ENCODE assay signal across 9 mouse cellular contexts in genomic region chr16:43463684-43464475, GRCm38 (mm10).
DNase-seq lines count a peak whose midpoint lies in the region; ATAC-seq and TF ChIP-seq lines count a peak whose summit lies in the region.
"Had no signal": no experiment of that assay in that cellular context is flagged by ENCODE, and none has a peak within 500 bp of the region (broad histone marks: within the 10 kb centered on the region; RNA-seq: fewer than 3 reads in every experiment).

No protein-coding gene starts in this region.

- H3K27ac ChIP-seq in heart, adult 2 months: peak overlapping the region; percentile 59
- peak overlapping the region; percentile 49; the same call in 1 of the 2 replicates for H3K27ac ChIP-seq in hindbrain, embryonic 15.5 days (replicated peaks)
- H3K27ac ChIP-seq in intestine, embryonic 16.5 days (ENCODE audit: low read length): no peak overlapping the region
- H3K27ac ChIP-seq: liver, embryonic 13.5 days had no signal

- peaks cover 23% of the 10 kb centered on the region for H3K4me1 ChIP-seq in heart, adult 2 months (ENCODE audit: control insufficient read depth, insufficient read depth, low read length)
- peaks cover 30% of the 10 kb centered on the region for H3K4me1 ChIP-seq in hindbrain, embryonic 15.5 days (replicated peaks)
- 0 out of 2 replicates have a peak, but pooled peaks cover 3% of the 10 kb centered on the region for H3K4me1 ChIP-seq in intestine, embryonic 16.5 days (ENCODE audit: control insufficient read depth, insufficient read depth, low read length)
- H3K4me1 ChIP-seq: liver, embryonic 13.5 days had no signal

- TF ChIP-seq POLR2A in heart, adult 2 months (IDR thresholded peaks at IDR 0.05; ENCODE audit: insufficient read depth, low read depth, low read length): no peak

- H3K9me3 ChIP-seq in hindbrain, embryonic 15.5 days: no peaks in the 10 kb centered on the region
- no peaks in the 10 kb centered on the region for H3K9me3 ChIP-seq in intestine, embryonic 16.5 days (ENCODE audit: control insufficient read depth, low read length)
- H3K9me3 ChIP-seq: liver, embryonic 13.5 days had no signal

- DNase-seq in heart, adult 2 months: no peak
- DNase-seq in heart, postnatal 14 days: no peak
- DNase-seq in MN1 (ENCODE audit: low spot score): peak; percentile 70
- DNase-seq in cerebellum, adult 9-11 months: peak; percentile 56
- no peak for DNase-seq in spleen, postnatal 10 days (ENCODE audit: low spot score in 2 of 2)
- DNase-seq in embryo, embryonic 10.5 days (ENCODE audit: low spot score): no peak
- DNase-seq: liver, embryonic 13.5 days had no signal

- no peaks in the 10 kb centered on the region for H3K27me3 ChIP-seq in heart, adult 2 months (ENCODE audit: control insufficient read depth, insufficient read depth, low read length)
- H3K27me3 ChIP-seq in hindbrain, embryonic 15.5 days: no peaks in the 10 kb centered on the region
- no peaks in the 10 kb centered on the region for H3K27me3 ChIP-seq in intestine, embryonic 16.5 days (replicated peaks; ENCODE audit: control insufficient read depth, insufficient read depth, low read length)
- H3K27me3 ChIP-seq: liver, embryonic 13.5 days had no signal

- peaks cover 38% of the 10 kb centered on the region for H3K36me3 ChIP-seq in heart, adult 2 months (ENCODE audit: control insufficient read depth, insufficient read depth, low read length)
- no peaks in the 10 kb centered on the region for H3K36me3 ChIP-seq in hindbrain, embryonic 15.5 days
- H3K36me3 ChIP-seq in intestine, embryonic 16.5 days (ENCODE audit: control insufficient read depth, insufficient read depth, low read length): no peaks in the 10 kb centered on the region
- H3K36me3 ChIP-seq: liver, embryonic 13.5 days had no signal

- ATAC-seq in hindbrain, embryonic 15.5 days (ENCODE audit: low FRiP score, low read depth): peak; percentile 63; the same call in 1 of the 2 replicates
- ATAC-seq in intestine, embryonic 16.5 days: no peak

- no peaks in the 10 kb centered on the region for H3K79me2 ChIP-seq in heart, adult 2 months (replicated peaks; ENCODE audit: control insufficient read depth, insufficient read depth, low read length)

- intact Hi-C loops in heart, adult 2 months (cut with DNase I): loop anchor here (2.0 to 5.0 kb wide), 2 partner anchors 101 to 108 kb away; no protein-coding TSS in a partner anchor
- intact Hi-C loops in heart, postnatal 14 days (cut with DNase I): loop anchor here (2.0 kb wide), 1 partner anchor 111 kb away; no protein-coding TSS in a partner anchor

- WGBS in heart, adult 2 months: 32% methylated on average over 13 of the region's 13 CpGs
- WGBS in hindbrain, embryonic 15.5 days: 30% methylated on average over 13 of the region's 13 CpGs
- WGBS in intestine, embryonic 16.5 days: 70% methylated on average over 13 of the region's 13 CpGs

- no peak overlapping the region for H3K4me2 ChIP-seq in hindbrain, embryonic 15.5 days
- no peak overlapping the region for H3K4me2 ChIP-seq in intestine, embryonic 16.5 days (ENCODE audit: low read depth, low read length)
- H3K4me2 ChIP-seq: liver, embryonic 13.5 days had no signal

- no peak for TF ChIP-seq CTCF in heart, adult 2 months (IDR thresholded peaks at IDR 0.05)

- no peak for TF ChIP-seq EP300 in heart, adult 2 months (IDR thresholded peaks at IDR 0.05; ENCODE audit: insufficient read depth, low read depth, low read length)

- H3K9ac ChIP-seq in heart, adult 2 months (ENCODE audit: low read depth, low read length): no peak overlapping the region
- H3K9ac ChIP-seq in hindbrain, embryonic 15.5 days: no peak overlapping the region
- H3K9ac ChIP-seq in intestine, embryonic 16.5 days (ENCODE audit: low read depth, low read length): no peak overlapping the region
- H3K9ac ChIP-seq: liver, embryonic 13.5 days had no signal

- no peak overlapping the region for H3K4me3 ChIP-seq in heart, adult 2 months
- H3K4me3 ChIP-seq in hindbrain, embryonic 15.5 days: no peak overlapping the region
- H3K4me3 ChIP-seq in intestine, embryonic 16.5 days (ENCODE audit: low read length): no peak overlapping the region
- H3K4me3 ChIP-seq: liver, embryonic 13.5 days had no signal

Comparison
In these comparisons a context has a peak if more than half of its experiments do, and no peak if none do; other contexts are left out.
1. DNase-seq: peak in MN1 (single experiment) and cerebellum, adult 9-11 months (single experiment); none in heart, adult 2 months (0 of 2), heart, postnatal 14 days (0 of 2), spleen, postnatal 10 days (0 of 2) and embryo, embryonic 10.5 days (single experiment).